Mouse (Mus musculus): ENCODE measurements at regions not wholly inside any gene's neighbourhood (a gene's known extent, or its start where the extent isn't known, plus 50 kb on each side); places are given as distances from the start of the nearest gene placed in this dataset.

DNA sequence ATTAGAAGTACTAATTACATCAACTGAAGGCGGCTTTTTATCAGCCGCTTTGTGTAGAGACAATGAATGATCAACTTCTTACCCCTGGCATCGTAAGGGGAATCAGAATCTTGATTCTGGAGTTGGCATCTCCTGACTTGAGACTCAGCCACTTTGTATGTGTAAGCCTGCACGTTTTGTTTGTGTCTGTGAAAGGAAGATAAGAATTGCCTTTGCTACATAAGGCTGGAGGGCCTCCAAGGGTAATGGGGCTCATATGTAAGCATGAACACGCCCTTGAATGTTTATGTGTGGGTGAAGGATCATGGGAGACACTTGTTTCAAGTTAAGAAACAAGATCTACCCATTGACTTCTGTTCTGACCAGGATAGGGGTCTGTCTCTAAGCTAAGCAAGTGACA is 652.3 kb downstream of the Dhx35 start:
- TF ChIP-seq MYC (IDR thresholded peaks at IDR 0.05; ENCODE audit: low read depth, low read length) (no peak), NRF1 (IDR thresholded peaks at IDR 0.05; ENCODE audit: low read depth, low read length) (no peak), CHD2 (IDR thresholded peaks at IDR 0.05; ENCODE audit: low read length) (no peak), EP300 (IDR thresholded peaks at IDR 0.05; ENCODE audit: low read length) (no peak), POLR2A (IDR thresholded peaks at IDR 0.05; ENCODE audit: low read depth, low read length) (no peak), E2F4 (IDR thresholded peaks at IDR 0.05; ENCODE audit: insufficient replicate concordance, low read depth, low read length) (no peak), CTCF (conservative IDR thresholded peaks at IDR 0.05 in 1 of 2, IDR thresholded peaks at IDR 0.05 in 1 of 2; ENCODE audit: low read depth in 2 of 2, low read length in 2 of 2) (no peak), ELF1 (IDR thresholded peaks at IDR 0.05; ENCODE audit: low read depth, low read length) (no peak), RCOR1 (conservative IDR thresholded peaks at IDR 0.05; ENCODE audit: low read depth, low read length) (no peak)
